Mouse (Mus musculus) hindbrain, embryonic 11.5 days (tissue): ENCODE results near the gene Endou. TPM values are rescaled to one million over a fixed set of nuclear protein-coding genes. Genes with fewer than 3 reads are reported as not detected.

Experiments used
- ATAC-seq: fragments of 200-750 bp; cut with Nextera tagmentation; 2 replicates; pipeline ENCODE4 v1.8.0; 2017; ENCODE audit warnings: mild to moderate bottlenecking, moderate TSS enrichment, moderate library complexity; ENCODE audit not compliant: low FRiP score
- DNase-seq: peaks from one replicate; pipeline ENCODE4 v3.0.0-alpha.2; 2015; ENCODE audit warnings: low spot score
- H3K27ac ChIP-seq: fragments of 300-500 bp; sonication (generic); 2 replicates; pipeline ENCODE4 v1.5.1; 2014; ENCODE audit warnings: mild to moderate bottlenecking, low read depth, low read length
- H3K27me3 ChIP-seq: fragments of 300-500 bp; sonication (generic); 2 replicates; pipeline ENCODE4 v1.6.1; 2014; ENCODE audit warnings: mild to moderate bottlenecking, low read length, moderate library complexity, mixed read lengths; ENCODE audit not compliant: control insufficient read depth, insufficient read depth
- H3K36me3 ChIP-seq: fragments of 300-500 bp; sonication (generic); 2 replicates; pipeline ENCODE4 v1.6.1; 2014; ENCODE audit warnings: mild to moderate bottlenecking, low read length, moderate library complexity, mixed read lengths; ENCODE audit not compliant: control insufficient read depth, insufficient read depth
- H3K4me1 ChIP-seq: fragments of 300-500 bp; sonication (generic); replicated peaks from 2 replicates; pipeline ENCODE4 v1.6.1; 2014; ENCODE audit warnings: low read length, mixed read lengths; ENCODE audit not compliant: control insufficient read depth, insufficient read depth
- H3K4me2 ChIP-seq: fragments of 300-500 bp; sonication (generic); replicated peaks from 2 replicates; pipeline ENCODE4 v1.6.1; 2014; ENCODE audit warnings: mild to moderate bottlenecking, low read depth, low read length
- H3K4me3 ChIP-seq: fragments of 300-500 bp; sonication (generic); 2 replicates; pipeline ENCODE4 v1.5.1; 2014; ENCODE audit warnings: low read depth, low read length
- H3K9ac ChIP-seq: fragments of 300-500 bp; sonication (generic); 2 replicates; pipeline ENCODE4 v1.6.1; 2014; ENCODE audit warnings: low read depth, low read length
- H3K9me3 ChIP-seq: fragments of 300-500 bp; sonication (generic); 2 replicates; pipeline ENCODE4 v1.6.1; 2016; ENCODE audit warnings: low read length; ENCODE audit not compliant: control insufficient read depth
- WGBS: fragments of 180-500 bp; shearing (Covaris S2); extraction: QIAGEN DNeasy Blood & Tissue Kit; methylation state at CpG from one replicate; pipeline ENCODE4 v1.1.7; 2014; 5-methylcytosine and 5-hydroxymethylcytosine counted together
- polyA plus RNA-seq: library from polyadenylated mRNA; unstranded; fragments of >200 nt; fragmentation: Nextera tagmentation; extraction: Ambion mirVana; gene quantifications from 2 replicates; pipeline ENCODE4 v1.2.1, GENCODE M21; 2014

Gene Endou
- polyA plus RNA-seq, 1 experiment from 2014 or later = 0.11 TPM

GRCm38 (mm10) chr15:97666457-97666770, 64.7 kb downstream of the Endou start:
- no peak overlapping the region for H3K4me3 ChIP-seq
- no peak overlapping the region for H3K4me2 ChIP-seq
- no peaks in the 10 kb centered on the region for H3K27me3 ChIP-seq
- DNase-seq (no peak), ATAC-seq (no peak)
- 0 out of 2 replicates have a peak, but pooled peaks cover 2% of the 10 kb centered on the region for H3K4me1 ChIP-seq
- 93% methylated on average over 10 of the region's 10 CpGs for WGBS
- no peak overlapping the region for H3K27ac ChIP-seq
- no peak overlapping the region for H3K9ac ChIP-seq
- H3K36me3 ChIP-seq = no peaks in the 10 kb centered on the region
- H3K9me3 ChIP-seq = no peaks in the 10 kb centered on the region

DNA sequence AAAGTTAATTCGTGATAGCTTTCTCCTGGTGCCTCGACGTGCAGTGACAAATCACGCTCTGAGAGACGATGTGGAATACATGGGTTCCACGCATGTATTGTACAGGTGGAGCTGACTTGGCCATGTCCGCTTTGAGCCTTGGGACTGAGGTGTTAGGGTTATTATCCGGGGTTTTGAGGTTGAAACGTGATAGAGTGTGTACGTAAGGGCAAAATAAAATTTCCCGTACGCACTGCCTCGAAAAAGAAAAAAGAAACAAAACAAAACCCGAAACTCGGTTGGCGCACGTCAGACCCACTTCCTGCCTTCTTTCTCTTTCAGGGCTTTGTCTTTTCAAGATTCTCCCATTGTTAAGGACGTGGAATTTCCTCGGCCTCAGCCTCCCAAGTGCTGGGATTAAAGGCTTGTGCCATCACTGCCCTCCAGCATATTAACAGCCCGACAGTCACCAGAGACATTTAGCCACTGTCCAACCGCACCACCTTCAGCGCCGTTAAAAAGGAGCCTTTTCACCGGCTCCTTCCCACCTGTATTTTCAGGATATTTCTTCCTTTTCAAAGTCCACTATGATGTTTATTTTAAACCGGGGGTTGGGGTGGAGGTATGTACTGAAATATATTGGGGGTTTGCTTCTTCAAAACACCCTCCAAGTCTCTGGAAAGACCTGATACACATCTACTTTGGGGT, 65.2 kb downstream of the Endou start:
- H3K36me3 ChIP-seq = no peaks in the 10 kb centered on the region
- ATAC-seq (no peak), DNase-seq (no peak)
- no peak overlapping the region for H3K9ac ChIP-seq
- no peaks in the 10 kb centered on the region for H3K9me3 ChIP-seq
- H3K4me2 ChIP-seq = no peak overlapping the region
- H3K27me3 ChIP-seq = no peaks in the 10 kb centered on the region
- no peak overlapping the region for H3K27ac ChIP-seq
- WGBS = 72% methylated on average over 25 of the region's 25 CpGs
- 0 out of 2 replicates have a peak, but pooled peaks cover 2% of the 10 kb centered on the region for H3K4me1 ChIP-seq
- H3K4me3 ChIP-seq = no peak overlapping the region

DNA sequence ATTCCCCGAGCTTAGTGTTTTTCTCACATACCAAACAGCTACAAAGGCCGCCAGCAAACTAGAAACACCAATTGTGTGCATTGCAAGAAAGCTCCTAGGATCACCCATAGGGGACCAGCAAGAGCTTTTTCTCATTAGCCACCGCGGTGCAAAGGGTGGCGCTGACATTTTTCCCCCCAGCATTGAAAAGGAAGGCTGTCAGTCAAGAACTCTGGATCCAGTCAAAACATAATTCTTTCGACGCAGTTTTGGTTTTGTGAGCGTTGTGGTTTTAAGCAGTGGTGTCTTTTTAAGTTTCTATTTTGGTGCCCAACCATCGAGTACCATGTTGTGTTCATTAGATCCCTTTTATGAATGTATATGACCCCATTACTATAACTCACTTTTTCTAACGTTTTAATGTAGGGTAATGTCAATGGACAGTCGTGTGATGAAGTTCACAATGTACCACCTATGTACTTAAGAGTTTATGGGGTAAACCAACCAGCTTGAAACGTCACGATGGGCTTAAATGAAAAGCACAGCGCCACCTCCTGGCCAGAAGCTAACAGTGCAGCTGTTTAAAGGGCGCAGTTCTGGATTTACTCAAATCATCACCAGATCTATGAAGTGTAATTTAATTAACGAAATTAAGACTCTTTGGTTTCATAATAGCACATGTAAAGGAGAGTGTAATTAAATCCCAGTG, 66.0 kb downstream of the Endou start:
- Histone ChIP-seq H3K9me3 (no peaks in the 10 kb centered on the region), H3K27me3 (no peaks in the 10 kb centered on the region), H3K9ac (no peak overlapping the region), H3K36me3 (no peaks in the 10 kb centered on the region), H3K4me3 (no peak overlapping the region), H3K4me1 (0 out of 2 replicates have a peak, but pooled peaks cover 2% of the 10 kb centered on the region), H3K27ac (no peak overlapping the region), H3K4me2 (no peak overlapping the region)
- ATAC-seq (no peak), DNase-seq (peak; percentile 50)
- WGBS = 61% methylated on average over 16 of the region's 16 CpGs

GRCm38 (mm10) chr15:97663750-97664406, 67.3 kb downstream of the Endou start:
- no peaks in the 10 kb centered on the region for H3K27me3 ChIP-seq
- DNase-seq (peak; percentile 84), ATAC-seq (peak; percentile 63)
- 0 out of 2 replicates have a peak, but pooled peaks cover 2% of the 10 kb centered on the region for H3K4me1 ChIP-seq
- peak overlapping the region; percentile 38 for H3K4me3 ChIP-seq
- peak overlapping the region; percentile 37; the same call in 1 of the 2 replicates for H3K9ac ChIP-seq
- H3K27ac ChIP-seq = no peak overlapping the region
- H3K36me3 ChIP-seq = no peaks in the 10 kb centered on the region
- peak overlapping the region; percentile 60 for H3K4me2 ChIP-seq
- 10% methylated on average over 19 of the region's 19 CpGs for WGBS
- H3K9me3 ChIP-seq = no peaks in the 10 kb centered on the region

Other genes with a start within 250 kb of the Endou start
- 44.1 and 49.2 TPM in 2 replicates for gene Rpap3, start 25.5 kb downstream of the Endou start, polyA plus RNA-seq
- 3.6 and 4.0 TPM in 2 replicates for gene Rapgef3, start 36.6 kb upstream of the Endou start, polyA plus RNA-seq
- 28.1 and 28.4 TPM in 2 replicates for gene Slc48a1, start 47.2 kb upstream of the Endou start, polyA plus RNA-seq
- gene Hdac7, start 113.2 kb upstream of the Endou start, polyA plus RNA-seq = 17.9 and 19.4 TPM in 2 replicates
- gene Vdr, start 179.3 kb upstream of the Endou start, polyA plus RNA-seq = 0.22 TPM in 2 replicates
- 52.0 and 59.9 TPM in 2 replicates for gene Tmem106c, start 232.9 kb upstream of the Endou start, polyA plus RNA-seq